In genomic region chr16:41180867-41181266, GRCm38 (mm10) we compare ENCODE assay signal across 24 mouse cellular contexts.
A peak's percentile ranks its signal among the peaks of the same experiment; 100 is the strongest.
DNase-seq lines count a peak whose midpoint lies in the region; ATAC-seq and TF ChIP-seq lines count a peak whose summit lies in the region.
"Had no signal": no experiment of that assay in that cellular context is flagged by ENCODE, and none has a peak within 500 bp of the region (broad histone marks: within the 10 kb centered on the region; RNA-seq: fewer than 3 reads in every experiment).

No protein-coding gene starts in this region.

- no peak for TF ChIP-seq CTCF in hindbrain, postnatal 0 days (IDR thresholded peaks at IDR 0.05; ENCODE audit: low read depth)
- TF ChIP-seq CTCF in midbrain, postnatal 0 days (IDR thresholded peaks at IDR 0.05), result no peak
- TF ChIP-seq CTCF in layer of hippocampus, adult 2 months (conservative IDR thresholded peaks at IDR 0.05), result no peak

- no peak overlapping the region for H3K4me2 ChIP-seq in hindbrain, postnatal 0 days (ENCODE audit: low read depth, low read length)
- no peak overlapping the region for H3K4me2 ChIP-seq in midbrain, postnatal 0 days (ENCODE audit: low read depth, low read length, poor library complexity, severe bottlenecking)
- H3K4me2 ChIP-seq in midbrain, embryonic 13.5 days (replicated peaks), result no peak overlapping the region
- H3K4me2 ChIP-seq: embryonic facial prominence, embryonic 12.5 days; forebrain, embryonic 12.5 days; heart, embryonic 11.5 days; hindbrain, embryonic 13.5 days had no signal

- WGBS in hindbrain, postnatal 0 days, result 18% methylated on average over 3 of the region's 3 CpGs
- 66% methylated on average over 3 of the region's 3 CpGs for WGBS in hindbrain, embryonic 10.5 days
- 31% methylated on average over 3 of the region's 3 CpGs for WGBS in midbrain, postnatal 0 days
- 27% methylated on average over 3 of the region's 3 CpGs for WGBS in midbrain, embryonic 13.5 days

- no peaks in the 10 kb centered on the region for H3K9me3 ChIP-seq in hindbrain, postnatal 0 days (ENCODE audit: low read length)
- no peaks in the 10 kb centered on the region for H3K9me3 ChIP-seq in hindbrain, embryonic 10.5 days
- H3K9me3 ChIP-seq in midbrain, postnatal 0 days (ENCODE audit: low read length), result no peaks in the 10 kb centered on the region
- no peaks in the 10 kb centered on the region for H3K9me3 ChIP-seq in midbrain, embryonic 13.5 days
- H3K9me3 ChIP-seq: embryonic facial prominence, embryonic 12.5 days; forebrain, embryonic 12.5 days; hindbrain, embryonic 13.5 days had no signal

- no peak overlapping the region for H3K27ac ChIP-seq in hindbrain, postnatal 0 days
- H3K27ac ChIP-seq in hindbrain, embryonic 10.5 days, result no peak overlapping the region
- no peak overlapping the region for H3K27ac ChIP-seq in midbrain, postnatal 0 days (ENCODE audit: low read depth, low read length)
- H3K27ac ChIP-seq in midbrain, embryonic 13.5 days, result no peak overlapping the region
- H3K27ac ChIP-seq in layer of hippocampus, adult 2 months, result no peak overlapping the region; the same call in 1 of the 2 replicates
- H3K27ac ChIP-seq: embryonic facial prominence, embryonic 12.5 days; forebrain, embryonic 12.5 days; gastrocnemius, adult 2 months; hindbrain, embryonic 13.5 days had no signal

- no peak for ATAC-seq in hindbrain, postnatal 0 days
- ATAC-seq in midbrain, postnatal 0 days (ENCODE audit: low FRiP score), result no peak
- no peak for ATAC-seq in midbrain, embryonic 13.5 days
- ATAC-seq: activated CD4-positive, CD25-positive, alpha-beta regulatory T cell, adult 4 months; CD4-positive, CD25-positive, alpha-beta regulatory T cell, adult 4 months; forebrain, postnatal 0 days; hindbrain, embryonic 16.5 days; inflammation-experienced regulatory T-cells, adult 6 months had no signal

- no peak overlapping the region for H3K4me3 ChIP-seq in hindbrain, postnatal 0 days (ENCODE audit: low read length)
- H3K4me3 ChIP-seq in hindbrain, embryonic 10.5 days, result no peak overlapping the region
- no peak overlapping the region for H3K4me3 ChIP-seq in midbrain, postnatal 0 days (ENCODE audit: low read depth, low read length)
- H3K4me3 ChIP-seq in midbrain, embryonic 13.5 days (replicated peaks), result no peak overlapping the region
- no peak overlapping the region for H3K4me3 ChIP-seq in layer of hippocampus, adult 2 months
- H3K4me3 ChIP-seq: embryonic facial prominence, embryonic 12.5 days; erythroblast, embryonic 14.5 days; forebrain, embryonic 12.5 days; gastrocnemius, adult 2 months; hindbrain, embryonic 13.5 days had no signal

- no peaks in the 10 kb centered on the region for H3K36me3 ChIP-seq in hindbrain, postnatal 0 days (ENCODE audit: insufficient read depth, low read length)
- no peaks in the 10 kb centered on the region for H3K36me3 ChIP-seq in hindbrain, embryonic 10.5 days
- H3K36me3 ChIP-seq in midbrain, postnatal 0 days (ENCODE audit: insufficient read depth, low read length), result no peaks in the 10 kb centered on the region
- H3K36me3 ChIP-seq in midbrain, embryonic 13.5 days, result no peaks in the 10 kb centered on the region
- H3K36me3 ChIP-seq: embryonic facial prominence, embryonic 12.5 days; forebrain, embryonic 12.5 days; hindbrain, embryonic 13.5 days had no signal

- H3K9ac ChIP-seq in hindbrain, postnatal 0 days (replicated peaks; ENCODE audit: low read length), result no peak overlapping the region
- no peak overlapping the region for H3K9ac ChIP-seq in midbrain, postnatal 0 days (replicated peaks; ENCODE audit: low read length, poor library complexity, severe bottlenecking)
- H3K9ac ChIP-seq in midbrain, embryonic 13.5 days (replicated peaks), result no peak overlapping the region
- H3K9ac ChIP-seq: embryonic facial prominence, embryonic 12.5 days; forebrain, embryonic 12.5 days; forebrain, postnatal 0 days; hindbrain, embryonic 13.5 days had no signal

- H3K27me3 ChIP-seq in hindbrain, postnatal 0 days (ENCODE audit: insufficient read depth, low read length), result no peaks in the 10 kb centered on the region
- no peaks in the 10 kb centered on the region for H3K27me3 ChIP-seq in hindbrain, embryonic 10.5 days (ENCODE audit: insufficient read depth, poor library complexity, severe bottlenecking)
- no peaks in the 10 kb centered on the region for H3K27me3 ChIP-seq in midbrain, postnatal 0 days (ENCODE audit: insufficient read depth, low read length)
- H3K27me3 ChIP-seq in midbrain, embryonic 13.5 days, result no peaks in the 10 kb centered on the region
- H3K27me3 ChIP-seq: embryonic facial prominence, embryonic 12.5 days; forebrain, embryonic 12.5 days; hindbrain, embryonic 13.5 days had no signal

- peak; percentile 5 for DNase-seq in hindbrain, postnatal 0 days (ENCODE audit: low spot score)
- DNase-seq in hindbrain, embryonic 10.5 days (ENCODE audit: low spot score), result no peak
- DNase-seq in midbrain, postnatal 0 days (ENCODE audit: low spot score), result peak; percentile 14
- peak; percentile 41 for DNase-seq in retina, embryonic 14.5 days (ENCODE audit: low spot score)
- DNase-seq in layer of hippocampus, adult 2 months (ENCODE audit: low spot score in 2 of 2), result no peak
- DNase-seq: adrenal gland, adult 8-10 months; adrenal gland, postnatal 25 days; cerebellum, adult 18-20 months; cerebellum, adult 9-10 months; cerebellum, postnatal 14 days; forebrain, postnatal 0 days; gastrocnemius, adult 2 months; gastrocnemius, postnatal 14 days; heart, adult 11 months had no signal

- H3K4me1 ChIP-seq in hindbrain, postnatal 0 days (ENCODE audit: insufficient read depth, low read length), result no peaks in the 10 kb centered on the region
- H3K4me1 ChIP-seq in hindbrain, embryonic 10.5 days (replicated peaks), result no peaks in the 10 kb centered on the region
- no peaks in the 10 kb centered on the region for H3K4me1 ChIP-seq in midbrain, postnatal 0 days (ENCODE audit: insufficient read depth, low read length)
- no peaks in the 10 kb centered on the region for H3K4me1 ChIP-seq in midbrain, embryonic 13.5 days (replicated peaks)
- H3K4me1 ChIP-seq: embryonic facial prominence, embryonic 12.5 days; hindbrain, embryonic 13.5 days had no signal

Comparison
In these comparisons a context has a peak if more than half of its experiments do, and no peak if none do; other contexts are left out.
1. DNase-seq: peak in hindbrain, postnatal 0 days (single experiment), midbrain, postnatal 0 days (single experiment) and retina, embryonic 14.5 days (single experiment); none in hindbrain, embryonic 10.5 days (single experiment) and layer of hippocampus, adult 2 months (0 of 2).